Mouse (Mus musculus) ES-Bruce4 (cell line): Measurements from ENCODE around the gene Lsp1. TPM values are rescaled to one million over a fixed set of nuclear protein-coding genes. Genes with fewer than 3 reads are reported as not detected.

Experiments used
- H3K27ac ChIP-seq: 2 replicates; pipeline ENCODE4 v1.5.1; 2012; ENCODE audit warnings: low read length, inconsistent platforms; ENCODE audit not compliant: insufficient read depth
- H3K27me3 ChIP-seq: 2 replicates; pipeline ENCODE4 v1.6.1; 2012; ENCODE audit warnings: mild to moderate bottlenecking, low read length, inconsistent platforms; ENCODE audit not compliant: control insufficient read depth, poor library complexity, insufficient read depth, severe bottlenecking
- H3K36me3 ChIP-seq: 2 replicates; pipeline ENCODE4 v1.6.1; 2012; ENCODE audit warnings: inconsistent platforms, mild to moderate bottlenecking, low read length, moderate library complexity; ENCODE audit not compliant: control insufficient read depth, poor library complexity, insufficient read depth, severe bottlenecking
- H3K4me1 ChIP-seq: one replicate; pipeline ENCODE4 v1.8.1; 2011; ENCODE audit warnings: low read length; ENCODE audit not compliant: control insufficient read depth, insufficient read depth
- H3K4me3 ChIP-seq: 2 replicates; pipeline ENCODE4 v1.5.1; 2011; ENCODE audit warnings: low read depth, mild to moderate bottlenecking, low read length
- H3K9ac ChIP-seq: 2 replicates; pipeline ENCODE4 v1.6.1; 2012; ENCODE audit warnings: low read depth, mild to moderate bottlenecking, inconsistent platforms; ENCODE audit not compliant: poor library complexity, severe bottlenecking
- H3K9me3 ChIP-seq: replicated peaks from 2 replicates; pipeline ENCODE4 v1.6.1; 2012; ENCODE audit warnings: mild to moderate bottlenecking, low read length, inconsistent platforms; ENCODE audit not compliant: control insufficient read depth, poor library complexity, insufficient read depth, severe bottlenecking
- CTCF ChIP-seq: IDR thresholded peaks from one replicate; pipeline ENCODE4 v1.8.1; 2011; ENCODE audit warnings: low read depth, low read length
- EP300 ChIP-seq: IDR thresholded peaks from 2 replicates; pipeline ENCODE4 v1.6.1; 2011; ENCODE audit warnings: low read depth, low read length; ENCODE audit not compliant: insufficient read depth
- POLR2A ChIP-seq: IDR thresholded peaks from one replicate; pipeline ENCODE4 v1.8.1; 2011; ENCODE audit warnings: low read length; ENCODE audit not compliant: insufficient read depth
- polyA plus RNA-seq: library from polyadenylated mRNA; stranded (reverse); fragments of >200 nt; gene quantifications from 2 replicates; pipeline ENCODE4 v1.2.4, GENCODE M21; 2011; ENCODE audit warnings: low read depth; ENCODE audit not compliant: missing spikeins, insufficient read depth, insufficient read length

Lsp1 gene
- polyA plus RNA-seq, 1 experiment: 6.0 TPM

GRCm38 (mm10) chr7:142442081-142442907 is 18.3 kb upstream of the Lsp1 start:
- Histone ChIP-seq H3K4me1 (no peaks in the 10 kb centered on the region), H3K27me3 (no peaks in the 10 kb centered on the region), H3K9me3 (no peaks in the 10 kb centered on the region), H3K27ac (no peak overlapping the region), H3K36me3 (no peaks in the 10 kb centered on the region), H3K9ac (no peak overlapping the region), H3K4me3 (no peak overlapping the region)
- TF ChIP-seq POLR2A (no peak), CTCF (no peak), EP300 (no peak)

DNA sequence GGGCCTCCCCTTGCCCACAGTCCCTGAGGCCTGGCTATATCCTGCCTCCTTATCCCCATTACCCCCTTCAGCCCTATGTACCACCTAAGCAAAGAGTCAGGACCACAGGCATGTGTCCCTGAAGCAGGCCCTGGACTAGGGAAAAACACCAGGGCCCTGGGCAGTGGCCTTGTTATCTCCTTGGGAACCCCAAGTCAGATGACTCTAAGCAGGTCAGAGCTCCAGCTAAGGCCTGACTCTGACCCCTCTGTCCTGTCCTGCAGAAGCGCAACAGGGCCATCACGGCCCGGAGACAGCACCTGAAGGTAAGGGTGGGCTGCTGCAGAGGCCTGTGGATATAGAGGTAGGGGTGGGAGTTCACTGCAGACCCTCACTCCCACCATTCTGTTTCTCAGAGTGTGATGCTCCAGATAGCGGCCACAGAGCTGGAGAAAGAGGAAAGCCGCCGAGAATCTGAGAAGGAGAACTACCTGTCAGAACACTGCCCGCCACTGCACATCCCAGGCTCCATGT is 17.6 kb upstream of the Lsp1 start:
- no peaks in the 10 kb centered on the region for H3K27me3 ChIP-seq
- no peaks in the 10 kb centered on the region for H3K9me3 ChIP-seq
- H3K27ac ChIP-seq: no peak overlapping the region
- no peak for TF ChIP-seq EP300
- TF ChIP-seq CTCF: no peak
- TF ChIP-seq POLR2A: no peak
- H3K36me3 ChIP-seq: no peaks in the 10 kb centered on the region
- no peak overlapping the region for H3K4me3 ChIP-seq
- no peaks in the 10 kb centered on the region for H3K4me1 ChIP-seq
- H3K9ac ChIP-seq: no peak overlapping the region

DNA sequence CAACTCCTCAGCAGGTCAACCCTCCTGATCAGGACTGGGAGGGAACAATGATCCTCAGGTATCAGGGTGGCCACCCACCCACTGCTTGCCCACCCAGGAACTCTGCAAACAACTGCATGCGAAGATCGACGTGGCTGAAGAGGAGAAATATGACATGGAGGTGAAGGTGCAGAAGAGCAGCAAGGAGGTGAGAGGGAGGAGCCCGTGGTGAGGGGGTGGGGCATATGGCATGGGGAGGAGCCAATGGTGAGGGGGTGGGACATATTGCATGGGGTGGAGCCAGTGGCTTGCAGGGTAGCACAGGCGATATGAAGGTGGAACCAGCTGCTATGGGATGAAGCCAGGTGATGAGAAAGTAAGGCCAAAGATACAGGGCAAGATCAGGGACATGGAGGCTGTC is 17.1 kb upstream of the Lsp1 start:
- Histone ChIP-seq H3K4me1 (no peaks in the 10 kb centered on the region), H3K27me3 (no peaks in the 10 kb centered on the region), H3K4me3 (no peak overlapping the region), H3K9ac (no peak overlapping the region), H3K36me3 (no peaks in the 10 kb centered on the region), H3K9me3 (no peaks in the 10 kb centered on the region), H3K27ac (no peak overlapping the region)
- TF ChIP-seq POLR2A (no peak), EP300 (no peak), CTCF (no peak)

DNA sequence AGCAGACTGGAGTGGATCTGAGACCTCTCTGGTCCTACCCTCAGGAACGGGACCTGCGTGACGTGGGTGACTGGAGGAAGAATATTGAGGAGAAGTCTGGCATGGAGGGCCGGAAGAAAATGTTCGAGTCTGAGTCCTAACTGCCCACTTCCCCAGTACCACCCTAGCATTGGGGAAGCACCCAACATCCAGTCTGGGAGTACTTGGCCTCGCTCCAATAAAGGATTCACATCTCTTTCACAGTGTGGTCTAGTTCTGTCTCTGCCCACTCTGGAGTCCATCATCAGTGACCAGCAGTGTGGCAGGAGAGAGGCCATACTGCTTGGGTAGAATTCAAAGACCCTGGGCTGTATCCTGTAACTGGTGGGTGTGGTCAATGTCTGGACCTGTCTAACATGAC is 16.4 kb upstream of the Lsp1 start:
- Histone ChIP-seq H3K4me3 (no peak overlapping the region), H3K4me1 (no peaks in the 10 kb centered on the region), H3K27ac (no peak overlapping the region), H3K36me3 (no peaks in the 10 kb centered on the region), H3K27me3 (no peaks in the 10 kb centered on the region), H3K9me3 (no peaks in the 10 kb centered on the region), H3K9ac (no peak overlapping the region)
- TF ChIP-seq EP300: no peak
- TF ChIP-seq CTCF: no peak
- no peak for TF ChIP-seq POLR2A

DNA sequence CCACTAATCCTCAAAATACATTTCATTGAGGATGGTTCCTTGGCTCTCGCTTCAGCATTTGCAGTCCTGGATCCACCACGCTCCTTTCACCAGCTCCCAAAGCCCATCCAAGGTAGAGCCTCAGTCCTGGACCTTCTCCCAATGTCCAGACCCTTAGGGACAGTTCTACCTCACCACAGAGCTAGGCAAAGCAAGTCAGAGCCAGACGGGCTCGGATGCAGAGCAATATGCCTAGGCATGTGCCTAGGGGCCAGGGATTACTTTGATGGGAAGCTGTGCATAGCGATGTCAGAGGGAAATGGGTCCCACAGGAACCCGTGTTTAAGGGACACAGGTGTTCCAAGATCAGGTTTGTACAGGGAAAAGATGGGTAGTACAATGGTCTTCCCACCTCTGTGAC is 15.3 kb upstream of the Lsp1 start:
- H3K36me3 ChIP-seq: no peaks in the 10 kb centered on the region
- no peak overlapping the region for H3K27ac ChIP-seq
- no peaks in the 10 kb centered on the region for H3K9me3 ChIP-seq
- no peaks in the 10 kb centered on the region for H3K4me1 ChIP-seq
- no peaks in the 10 kb centered on the region for H3K27me3 ChIP-seq
- no peak overlapping the region for H3K9ac ChIP-seq
- TF ChIP-seq POLR2A (no peak), EP300 (no peak), CTCF (no peak)
- no peak overlapping the region for H3K4me3 ChIP-seq

DNA sequence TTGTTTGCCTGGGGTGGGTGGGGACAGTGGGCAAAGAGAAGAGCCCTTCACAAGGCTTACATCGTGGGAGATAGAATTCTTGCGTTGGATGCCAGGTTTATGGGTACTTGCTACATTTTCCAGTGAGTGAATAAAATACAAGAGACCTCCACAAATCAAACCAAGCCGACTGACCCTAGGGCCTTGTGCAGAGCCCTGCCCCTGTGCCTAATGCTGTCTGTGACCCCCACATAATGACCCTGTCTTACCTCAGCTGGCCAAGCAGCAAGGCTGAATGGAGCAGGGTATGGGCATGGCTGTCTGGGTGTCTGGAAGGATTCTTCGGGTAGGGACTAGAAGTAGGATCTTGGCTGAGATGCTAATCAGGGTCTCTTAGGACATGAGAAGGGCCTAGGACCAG is 14.3 kb upstream of the Lsp1 start:
- no peak overlapping the region for H3K9ac ChIP-seq
- H3K27ac ChIP-seq: no peak overlapping the region
- H3K4me1 ChIP-seq: no peaks in the 10 kb centered on the region
- no peaks in the 10 kb centered on the region for H3K27me3 ChIP-seq
- TF ChIP-seq POLR2A: no peak
- no peak for TF ChIP-seq CTCF
- TF ChIP-seq EP300: no peak
- no peaks in the 10 kb centered on the region for H3K36me3 ChIP-seq
- H3K9me3 ChIP-seq: no peaks in the 10 kb centered on the region
- H3K4me3 ChIP-seq: no peak overlapping the region
